Mouse (Mus musculus): ENCODE measurements around the gene D330045A20Rik. TPM values are rescaled to one million over a fixed set of nuclear protein-coding genes. Genes with fewer than 3 reads are reported as not detected.

The D330045A20Rik gene
- polyA plus RNA-seq, 1 experiment: 0.64 TPM

DNA sequence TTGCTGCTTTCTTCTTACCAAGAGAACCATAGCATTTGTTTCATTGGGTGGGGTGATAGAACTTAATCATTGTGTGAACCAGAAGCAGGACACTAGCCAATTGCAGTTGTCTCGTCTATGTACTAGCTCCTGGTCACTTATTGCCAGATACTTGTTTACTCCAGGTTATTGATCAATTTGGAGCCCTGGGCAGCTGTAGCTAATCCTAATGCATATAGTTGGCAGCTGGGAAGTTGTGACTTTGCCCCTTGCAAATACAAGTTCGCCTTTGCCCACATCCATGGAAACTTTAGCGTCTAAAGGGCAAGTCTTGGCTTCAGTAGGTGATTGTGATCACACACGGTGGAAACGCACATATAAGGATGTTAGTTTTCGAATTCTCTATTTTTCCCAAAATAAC is 116.2 kb downstream of the D330045A20Rik start:
- no peaks in the 10 kb centered on the region for H3K9me3 ChIP-seq (replicated peaks; ENCODE audit: control insufficient read depth, insufficient read depth, low read length, poor library complexity, severe bottlenecking)
- no peak overlapping the region for H3K27ac ChIP-seq (ENCODE audit: insufficient read depth, low read length)
- H3K36me3 ChIP-seq (ENCODE audit: control insufficient read depth, insufficient read depth, low read length, poor library complexity, severe bottlenecking): no peaks in the 10 kb centered on the region
- H3K4me1 ChIP-seq (ENCODE audit: control insufficient read depth, insufficient read depth, low read length): no peaks in the 10 kb centered on the region
- no peak for TF ChIP-seq POLR2A (IDR thresholded peaks at IDR 0.05; ENCODE audit: insufficient read depth, low read length)
- no peak for TF ChIP-seq EP300 (IDR thresholded peaks at IDR 0.05; ENCODE audit: insufficient read depth, low read depth, low read length)
- no peak for TF ChIP-seq CTCF (IDR thresholded peaks at IDR 0.05; ENCODE audit: low read depth, low read length)
- no peak overlapping the region for H3K9ac ChIP-seq (ENCODE audit: low read depth, poor library complexity, severe bottlenecking)
- H3K4me3 ChIP-seq (ENCODE audit: low read depth, low read length): no peak overlapping the region
- H3K27me3 ChIP-seq (ENCODE audit: control insufficient read depth, insufficient read depth, low read length, poor library complexity, severe bottlenecking): no peaks in the 10 kb centered on the region

Other genes with a start within 250 kb of the D330045A20Rik start
- 90.0 and 91.4 TPM in 2 replicates for gene Trap1a, start 146.7 kb upstream of the D330045A20Rik start, polyA plus RNA-seq (2011; ENCODE audit: insufficient read depth, insufficient read length, low read depth, missing spikeins)
- 19.5 and 21.7 TPM in 2 replicates for gene Rnf128, start 82.9 kb downstream of the D330045A20Rik start, polyA plus RNA-seq (2011; ENCODE audit: insufficient read depth, insufficient read length, low read depth, missing spikeins)
- 2.0 and 2.2 TPM in 2 replicates for gene Tbc1d8b, start 204.6 kb downstream of the D330045A20Rik start, polyA plus RNA-seq (2011; ENCODE audit: insufficient read depth, insufficient read length, low read depth, missing spikeins)
- 2.4 and 2.9 TPM in 2 replicates for gene Gm15013, start 234.1 kb downstream of the D330045A20Rik start, polyA plus RNA-seq (2011; ENCODE audit: insufficient read depth, insufficient read length, low read depth, missing spikeins)